ENCODE assay signal across 29 mouse cellular contexts in genomic region chr12:36019572-36019971, GRCm38 (mm10). TPM values are rescaled to one million over a fixed set of nuclear protein-coding genes. Genes with fewer than 3 reads are reported as not detected.
DNase-seq lines count a peak whose midpoint lies in the region; ATAC-seq lines count a peak whose summit lies in the region.
"Had no signal": no experiment of that assay in that cellular context is flagged by ENCODE, and none has a peak within 500 bp of the region (broad histone marks: within the 10 kb centered on the region; RNA-seq: fewer than 3 reads in every experiment).

No protein-coding gene starts in this region.

- no peaks in the 10 kb centered on the region for H3K4me1 ChIP-seq in forebrain, embryonic 16.5 days (replicated peaks; ENCODE audit: control insufficient read depth, insufficient read depth, low read length)
- H3K4me1 ChIP-seq: embryonic facial prominence, embryonic 12.5 days; heart, embryonic 12.5 days; hindbrain, embryonic 12.5 days; lung, embryonic 15.5 days had no signal

- ATAC-seq in megakaryocyte progenitor cell, adult 5-6 weeks (replicated peaks; ENCODE audit: poor library complexity) = peak; percentile 66
- no peak for ATAC-seq in forebrain, embryonic 16.5 days
- ATAC-seq: forebrain, embryonic 14.5 days had no signal

- DNase-seq in thymus, postnatal 0 days (ENCODE audit: low spot score) = peak; percentile 57
- no peak for DNase-seq in thymus, adult 18-20 months
- DNase-seq in T-cell, adult 2 months (ENCODE audit: low spot score) = peak; percentile 79
- DNase-seq in adipocyte (ENCODE audit: low spot score) = no peak
- DNase-seq in cerebellum, postnatal 25 days = no peak
- DNase-seq: cerebellum, adult 2 months; heart, postnatal 14 days; kidney, adult 11 months; lung, postnatal 4 days had no signal

- no peak overlapping the region for H3K9ac ChIP-seq in forebrain, embryonic 16.5 days (replicated peaks; ENCODE audit: low read depth, low read length)
- H3K9ac ChIP-seq: embryonic facial prominence, embryonic 12.5 days; heart, embryonic 12.5 days; hindbrain, embryonic 12.5 days; liver, embryonic 14.5 days; lung, embryonic 15.5 days; neural tube, embryonic 13.5 days had no signal

- H3K36me3 ChIP-seq in forebrain, embryonic 16.5 days (ENCODE audit: control insufficient read depth, insufficient read depth) = peaks cover 25% of the 10 kb centered on the region

- H3K9me3 ChIP-seq in forebrain, embryonic 16.5 days (ENCODE audit: control insufficient read depth, low read length) = 0 out of 2 replicates have a peak, but pooled peaks cover 2% of the 10 kb centered on the region
- H3K9me3 ChIP-seq: embryonic facial prominence, embryonic 12.5 days; hindbrain, embryonic 12.5 days; lung, embryonic 15.5 days had no signal

- no peak overlapping the region for H3K4me3 ChIP-seq in forebrain, embryonic 16.5 days (replicated peaks; ENCODE audit: low read length)
- H3K4me3 ChIP-seq: embryonic facial prominence, embryonic 12.5 days; erythroblast, embryonic 14.5 days; heart, embryonic 12.5 days; hindbrain, embryonic 12.5 days; lung, embryonic 15.5 days; neural tube, embryonic 13.5 days had no signal

- no peak overlapping the region for H3K4me2 ChIP-seq in forebrain, embryonic 16.5 days (ENCODE audit: low read length)
- H3K4me2 ChIP-seq: embryonic facial prominence, embryonic 12.5 days; heart, embryonic 12.5 days; hindbrain, embryonic 12.5 days; lung, embryonic 15.5 days; midbrain, embryonic 11.5 days; neural tube, embryonic 13.5 days had no signal

- 92% methylated on average over 4 of the region's 4 CpGs for WGBS in forebrain, embryonic 16.5 days

- no peak overlapping the region for H3K27ac ChIP-seq in forebrain, embryonic 16.5 days (ENCODE audit: low read length)
- H3K27ac ChIP-seq: embryonic facial prominence, embryonic 12.5 days; hindbrain, embryonic 12.5 days; liver, embryonic 14.5 days; lung, embryonic 15.5 days; neural tube, embryonic 13.5 days had no signal

- no peaks in the 10 kb centered on the region for H3K27me3 ChIP-seq in forebrain, embryonic 16.5 days (replicated peaks; ENCODE audit: control insufficient read depth, insufficient read depth, low read length)
- H3K27me3 ChIP-seq: embryonic facial prominence, embryonic 12.5 days; heart, embryonic 12.5 days; hindbrain, embryonic 12.5 days; lung, embryonic 15.5 days; neural tube, embryonic 13.5 days had no signal

RNA-seq across cellular contexts. Expression of gene Tspan13, which starts 22.7 kb away (rescaled TPM):
- polyA plus RNA-seq in thymus, postnatal 0 days (2015; fragmentation: Nextera tagmentation; extraction: Ambion mirVana) = 213 and 218 TPM in 2 replicates
- total RNA-seq in megakaryocyte progenitor cell, adult 5-6 weeks (2015) = 32.4 and 48.3 TPM in 2 replicates
- 17.9 and 23.7 TPM in 2 replicates for total RNA-seq in megakaryocyte progenitor cell, adult 5-6 weeks (2017)
- 295 and 340 TPM in 2 replicates for polyA plus RNA-seq in forebrain, embryonic 16.5 days (2015; fragmentation: Nextera tagmentation; extraction: Ambion mirVana)

RNA-seq across cellular contexts. Expression of gene Agr2, which starts 26.9 kb away (rescaled TPM):
- polyA plus RNA-seq in thymus, postnatal 0 days (2015; fragmentation: Nextera tagmentation; extraction: Ambion mirVana) = 8.7 and 12.5 TPM in 2 replicates
- total RNA-seq in megakaryocyte progenitor cell, adult 5-6 weeks (2015) = not detected in 2 replicates
- not detected in 2 replicates for total RNA-seq in megakaryocyte progenitor cell, adult 5-6 weeks (2017)
- not detected in 2 replicates for polyA plus RNA-seq in forebrain, embryonic 16.5 days (2015; fragmentation: Nextera tagmentation; extraction: Ambion mirVana)
- total RNA-seq: adrenal gland, adult 18-20 months; adrenal gland, postnatal 4 days; gastrocnemius, postnatal 4 days; heart, postnatal 14 days; layer of hippocampus, adult 18-20 months; layer of hippocampus, postnatal 25 days; left cerebral cortex, postnatal 25 days; MEL; monocyte, adult 5-6 weeks had no signal
- polyA plus RNA-seq: C2C12; cerebellum, adult 2 months; erythroblast, embryonic 14.5 days; forebrain, embryonic 14.5 days; midbrain, embryonic 11.5 days; neural tube, embryonic 13.5 days had no signal

Comparison
In these comparisons a context has a peak if more than half of its experiments do, and no peak if none do; other contexts are left out.
1. DNase-seq: peak in thymus, postnatal 0 days (single experiment) and T-cell, adult 2 months (single experiment); none in thymus, adult 18-20 months (0 of 2), adipocyte (single experiment) and cerebellum, postnatal 25 days (0 of 2).